Mouse (Mus musculus): ENCODE results near the gene Tigd2.

DNA sequence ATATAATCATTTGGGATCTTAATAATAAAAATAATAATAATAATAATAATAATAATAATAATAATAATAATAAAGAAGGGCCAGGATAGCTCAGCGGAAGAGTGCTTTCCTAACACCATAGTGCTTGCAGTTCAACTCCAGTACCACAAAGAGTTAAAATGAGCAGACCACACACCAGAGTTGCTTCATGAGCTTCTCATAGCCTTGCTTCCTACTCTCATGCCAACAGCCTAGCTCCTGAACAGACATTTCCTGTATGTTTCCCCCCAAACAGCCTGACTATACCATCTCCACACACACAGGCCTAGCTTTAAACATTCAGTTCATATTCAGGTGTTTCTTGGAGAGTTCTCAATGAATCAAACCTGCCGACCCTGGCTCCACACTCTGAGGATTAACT lies 45.8 kb upstream of the Tigd2 start:
- TF ChIP-seq CTCF (conservative IDR thresholded peaks at IDR 0.05; ENCODE audit: insufficient read depth, insufficient read length, low read depth, low read length) (no peak), POLR2A (IDR thresholded peaks at IDR 0.05; ENCODE audit: low read depth, low read length) (no peak)
